Mouse (Mus musculus): ENCODE measurements around the gene Rab5if. TPM values are rescaled to one million over a fixed set of nuclear protein-coding genes. Genes with fewer than 3 reads are reported as not detected.

Rab5if gene
- polyA plus RNA-seq, 1 experiment = 175 TPM

GRCm38 (mm10) chr2:156856311-156856710 lies 6.6 kb upstream of the Rab5if start:
- TF ChIP-seq POLR2A (IDR thresholded peaks at IDR 0.05; ENCODE audit: borderline replicate concordance, low read depth, low read length) = no peak
- TF ChIP-seq CTCF (IDR thresholded peaks at IDR 0.05; ENCODE audit: low read depth, low read length) = no peak
- Histone ChIP-seq H3K4me3 (ENCODE audit: insufficient read depth, low read length) (no peak overlapping the region), H3K27ac (ENCODE audit: insufficient read depth, low read depth, low read length) (no peak overlapping the region), H3K4me1 (ENCODE audit: control insufficient read depth, insufficient read depth, low read length) (peaks cover 21% of the 10 kb centered on the region)

DNA sequence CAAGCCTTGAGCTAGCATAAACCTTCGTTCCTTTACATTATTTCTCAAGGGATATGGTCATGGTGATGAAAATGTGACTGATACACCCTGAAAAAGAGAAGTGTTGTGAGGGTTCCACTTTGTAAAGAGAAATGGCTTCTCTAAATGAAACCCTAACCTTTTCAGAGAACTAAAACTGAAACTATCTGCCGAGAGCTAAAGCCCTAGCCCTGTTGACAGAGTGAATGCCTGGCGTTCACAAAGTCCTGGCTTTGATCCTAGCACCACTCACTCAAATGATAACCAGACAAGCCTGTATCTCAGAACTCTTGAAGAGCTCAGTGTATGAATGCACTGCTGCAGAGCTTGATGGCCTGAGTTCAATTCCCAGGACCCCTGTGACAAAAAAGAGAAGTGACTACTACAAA lies 5.5 kb upstream of the Rab5if start:
- Histone ChIP-seq H3K4me3 (ENCODE audit: insufficient read depth, low read length) (peak overlapping the region; percentile 53), H3K4me1 (ENCODE audit: control insufficient read depth, insufficient read depth, low read length) (peaks cover 18% of the 10 kb centered on the region), H3K27ac (ENCODE audit: insufficient read depth, low read depth, low read length) (peak overlapping the region; percentile 72)
- TF ChIP-seq CTCF (IDR thresholded peaks at IDR 0.05; ENCODE audit: low read depth, low read length) = no peak
- no peak for TF ChIP-seq POLR2A (IDR thresholded peaks at IDR 0.05; ENCODE audit: borderline replicate concordance, low read depth, low read length)

DNA sequence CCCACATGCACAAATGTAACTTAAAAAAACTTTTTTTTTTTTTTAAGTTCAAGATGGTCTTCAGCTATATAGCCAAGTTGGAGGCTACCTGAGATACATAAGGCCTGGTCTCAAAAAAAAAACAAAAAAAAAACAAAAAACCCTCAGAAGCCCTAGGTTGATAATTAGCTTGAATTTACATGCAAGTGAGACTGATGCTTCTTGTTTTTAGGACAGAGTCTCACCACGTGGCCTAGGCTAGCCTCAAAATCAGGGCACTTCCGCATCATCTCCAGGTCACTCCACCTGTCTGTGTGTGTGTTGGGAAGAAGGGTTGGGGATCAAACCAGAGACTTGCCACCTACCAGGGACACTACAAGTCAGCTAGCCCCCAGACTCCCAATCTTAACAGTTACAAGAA lies 5.1 kb upstream of the Rab5if start, which contains the start of gene 4930518I15Rik:
4930518I15Rik (minus strand) TSS at position 112 of the 400 bp plus-strand sequence.
- Histone ChIP-seq H3K4me3 (ENCODE audit: insufficient read depth, low read length) (peak within 1 kb of the TSS; percentile 53), H3K27ac (ENCODE audit: insufficient read depth, low read depth, low read length) (peak within 1 kb of the TSS; percentile 72)
- no peak for TF ChIP-seq CTCF (IDR thresholded peaks at IDR 0.05; ENCODE audit: low read depth, low read length)
- no peak for TF ChIP-seq POLR2A (IDR thresholded peaks at IDR 0.05; ENCODE audit: borderline replicate concordance, low read depth, low read length)

GRCm38 (mm10) chr2:156858671-156859070 lies 4.3 kb upstream of the Rab5if start:
- H3K4me3 ChIP-seq (ENCODE audit: insufficient read depth, low read length) = no peak overlapping the region
- TF ChIP-seq CTCF (IDR thresholded peaks at IDR 0.05; ENCODE audit: low read depth, low read length) = no peak
- TF ChIP-seq POLR2A (IDR thresholded peaks at IDR 0.05; ENCODE audit: borderline replicate concordance, low read depth, low read length) = no peak
- H3K4me1 ChIP-seq (ENCODE audit: control insufficient read depth, insufficient read depth, low read length) = peaks cover 18% of the 10 kb centered on the region
- H3K27ac ChIP-seq (ENCODE audit: insufficient read depth, low read depth, low read length) = no peak overlapping the region

More for the DNA sequence above, 5.1 kb upstream of the Rab5if start, which contains the start of gene 4930518I15Rik:
- H3K4me1 ChIP-seq (ENCODE audit: control insufficient read depth, insufficient read depth, low read length) = peaks cover 18% of the 10 kb centered on the region

DNA sequence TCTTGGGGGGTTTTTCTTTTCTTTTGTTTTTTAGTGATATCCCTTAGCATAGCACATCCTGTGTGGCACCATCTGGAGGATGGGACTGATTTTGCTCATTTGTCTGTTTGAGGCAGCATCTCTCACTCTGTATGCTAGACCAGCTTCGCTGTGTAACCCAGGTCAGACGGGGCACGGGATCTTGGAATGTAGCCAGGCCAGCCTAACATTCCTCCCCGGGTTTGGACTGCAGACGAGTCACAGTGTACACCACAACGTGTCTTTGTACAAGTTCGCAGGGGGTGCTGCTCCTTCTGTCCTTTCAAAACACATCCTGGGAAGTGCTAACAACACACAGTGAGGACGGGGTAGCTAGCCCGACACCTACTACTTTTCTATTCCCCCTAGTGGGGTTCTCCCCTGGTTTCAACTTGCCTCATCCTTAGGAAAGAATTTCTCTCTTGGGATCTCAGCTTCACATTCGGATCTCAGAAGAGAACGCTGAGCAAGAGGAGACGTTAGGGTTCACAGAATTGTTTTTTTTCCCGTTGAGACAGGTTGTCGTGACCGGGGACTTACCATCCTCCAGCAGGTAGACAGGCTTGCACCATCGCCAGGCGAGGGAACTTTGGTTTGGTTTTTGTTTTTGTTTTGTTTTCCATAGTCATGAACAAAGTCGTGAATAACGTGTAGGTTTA lies 749 bp upstream of the Rab5if start:
- TF ChIP-seq CTCF (IDR thresholded peaks at IDR 0.05; ENCODE audit: low read depth, low read length) (no peak), POLR2A (IDR thresholded peaks at IDR 0.05; ENCODE audit: borderline replicate concordance, low read depth, low read length) (no peak)
- Histone ChIP-seq H3K4me1 (ENCODE audit: control insufficient read depth, insufficient read depth, low read length) (peaks cover 23% of the 10 kb centered on the region), H3K4me3 (ENCODE audit: insufficient read depth, low read length) (peak overlapping the region; percentile 86), H3K27ac (ENCODE audit: insufficient read depth, low read depth, low read length) (peak overlapping the region; percentile 87)

GRCm38 (mm10) chr2:156863487-156864160 lies 696 bp downstream of the Rab5if start:
- H3K4me3 ChIP-seq (ENCODE audit: insufficient read depth, low read length) = peak overlapping the region; percentile 86
- peaks cover 16% of the 10 kb centered on the region for H3K4me1 ChIP-seq (ENCODE audit: control insufficient read depth, insufficient read depth, low read length)
- H3K27ac ChIP-seq (ENCODE audit: insufficient read depth, low read depth, low read length) = peak overlapping the region; percentile 94
- TF ChIP-seq CTCF (IDR thresholded peaks at IDR 0.05; ENCODE audit: low read depth, low read length) = no peak
- TF ChIP-seq POLR2A (IDR thresholded peaks at IDR 0.05; ENCODE audit: borderline replicate concordance, low read depth, low read length) = no peak

GRCm38 (mm10) chr2:156864481-156864880 lies 1.6 kb downstream of the Rab5if start:
- peak overlapping the region; percentile 86 for H3K4me3 ChIP-seq (ENCODE audit: insufficient read depth, low read length)
- peak overlapping the region; percentile 94 for H3K27ac ChIP-seq (ENCODE audit: insufficient read depth, low read depth, low read length)
- peaks cover 17% of the 10 kb centered on the region for H3K4me1 ChIP-seq (ENCODE audit: control insufficient read depth, insufficient read depth, low read length)
- TF ChIP-seq CTCF (IDR thresholded peaks at IDR 0.05; ENCODE audit: low read depth, low read length) (no peak), POLR2A (IDR thresholded peaks at IDR 0.05; ENCODE audit: borderline replicate concordance, low read depth, low read length) (no peak)

DNA sequence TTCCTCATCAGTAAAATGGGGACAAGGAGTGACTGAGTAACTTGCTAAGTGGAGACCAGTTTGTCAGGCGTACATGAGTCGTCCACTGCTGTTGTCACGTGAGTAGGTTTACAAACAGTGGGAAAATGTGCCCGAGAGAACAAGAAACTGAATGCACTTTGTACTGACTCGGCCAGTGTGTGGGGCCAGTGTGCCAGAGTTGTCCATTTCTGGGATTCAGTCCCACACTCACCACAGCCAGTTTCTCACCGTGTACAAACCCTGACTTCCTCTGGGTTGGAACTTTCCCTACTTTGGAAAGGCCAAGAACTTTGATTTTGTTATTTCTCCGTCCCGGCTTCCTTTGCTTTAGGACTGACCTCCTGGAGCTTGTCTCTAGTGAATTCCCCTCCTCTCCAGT lies 6.1 kb downstream of the Rab5if start:
- TF ChIP-seq POLR2A (IDR thresholded peaks at IDR 0.05; ENCODE audit: borderline replicate concordance, low read depth, low read length) = no peak
- no peak for TF ChIP-seq CTCF (IDR thresholded peaks at IDR 0.05; ENCODE audit: low read depth, low read length)
- Histone ChIP-seq H3K27ac (ENCODE audit: insufficient read depth, low read depth, low read length) (no peak overlapping the region), H3K4me1 (ENCODE audit: control insufficient read depth, insufficient read depth, low read length) (peaks cover 19% of the 10 kb centered on the region), H3K4me3 (ENCODE audit: insufficient read depth, low read length) (no peak overlapping the region)

DNA sequence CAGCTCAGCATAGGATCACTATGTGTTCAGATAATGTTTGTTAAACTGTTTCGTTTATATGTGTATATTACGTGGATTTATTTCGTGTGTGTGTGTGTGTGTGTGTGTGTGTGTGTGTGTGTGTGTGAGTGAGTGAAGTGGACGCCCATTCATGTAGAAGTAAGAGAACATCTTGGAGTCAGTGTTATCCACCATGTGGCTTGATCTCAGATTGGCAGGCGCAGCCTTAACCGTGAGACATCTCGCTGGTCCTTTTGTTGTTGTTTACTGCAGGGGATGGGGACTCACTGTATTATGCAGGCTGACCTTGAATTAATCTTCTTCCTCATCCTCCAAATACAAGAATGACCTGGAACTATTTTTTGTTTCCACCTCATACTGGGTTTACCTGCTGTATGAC lies 6.6 kb downstream of the Rab5if start:
- no peak for TF ChIP-seq POLR2A (IDR thresholded peaks at IDR 0.05; ENCODE audit: borderline replicate concordance, low read depth, low read length)
- TF ChIP-seq CTCF (IDR thresholded peaks at IDR 0.05; ENCODE audit: low read depth, low read length) = no peak
- Histone ChIP-seq H3K27ac (ENCODE audit: insufficient read depth, low read depth, low read length) (no peak overlapping the region), H3K4me1 (ENCODE audit: control insufficient read depth, insufficient read depth, low read length) (peaks cover 19% of the 10 kb centered on the region), H3K4me3 (ENCODE audit: insufficient read depth, low read length) (no peak overlapping the region)

DNA sequence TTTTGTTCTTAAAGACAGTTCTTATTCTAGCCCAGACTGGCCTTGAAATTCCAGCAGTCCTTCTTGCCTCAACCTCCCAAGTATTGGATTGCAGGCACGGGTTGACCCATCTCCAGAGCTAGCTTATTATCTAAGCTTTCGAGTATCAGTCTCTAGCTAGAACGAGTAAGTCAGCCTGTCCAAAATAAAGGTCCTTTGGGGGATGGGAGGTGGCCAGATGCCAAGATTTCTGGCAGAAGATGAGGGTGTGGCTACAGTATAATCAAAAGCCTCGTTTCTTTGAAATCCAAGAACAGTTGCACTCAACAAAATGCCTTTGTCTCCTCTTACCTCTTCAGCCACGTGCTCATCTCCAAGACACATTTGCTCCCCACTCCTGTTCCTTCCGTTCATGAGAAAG lies 7.6 kb downstream of the Rab5if start:
- TF ChIP-seq POLR2A (IDR thresholded peaks at IDR 0.05; ENCODE audit: borderline replicate concordance, low read depth, low read length) (no peak), CTCF (IDR thresholded peaks at IDR 0.05; ENCODE audit: low read depth, low read length) (no peak)
- Histone ChIP-seq H3K27ac (ENCODE audit: insufficient read depth, low read depth, low read length) (no peak overlapping the region), H3K4me1 (ENCODE audit: control insufficient read depth, insufficient read depth, low read length) (peaks cover 15% of the 10 kb centered on the region), H3K4me3 (ENCODE audit: insufficient read depth, low read length) (no peak overlapping the region)
